In the genomic region with DNA sequence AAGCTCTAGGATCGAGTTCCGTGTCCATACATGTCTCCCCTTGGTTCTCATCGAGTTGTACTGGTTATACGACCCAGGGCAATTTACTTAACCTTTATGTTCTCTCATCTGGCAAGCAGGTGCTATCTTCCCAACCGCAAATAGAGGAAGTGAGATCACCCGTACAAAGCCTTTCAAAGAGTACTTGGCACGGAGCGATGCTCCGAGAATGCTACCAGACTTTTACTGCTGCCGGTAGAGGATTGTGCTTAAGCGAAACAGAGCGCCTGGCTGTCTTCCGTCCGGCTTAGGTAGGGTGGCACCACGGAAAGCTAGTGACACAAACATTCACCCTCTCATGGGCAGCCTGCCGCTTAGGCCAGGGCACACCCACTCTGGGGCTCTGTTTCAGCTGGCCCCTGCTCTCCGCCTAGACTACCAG, we compare ENCODE assay signal across 11 mouse cellular contexts. TPM values are rescaled to one million over a fixed set of nuclear protein-coding genes. Genes with fewer than 3 reads are reported as not detected.
DNase-seq lines count a peak whose midpoint lies in the region; ATAC-seq and TF ChIP-seq lines count a peak whose summit lies in the region.
"Had no signal": no experiment of that assay in that cellular context is flagged by ENCODE, and none has a peak within 500 bp of the region (broad histone marks: within the 10 kb centered on the region; RNA-seq: fewer than 3 reads in every experiment).

No protein-coding gene starts in this region.

- H3K4me1 ChIP-seq in lung, adult 2 months (ENCODE audit: control insufficient read depth, insufficient read depth, low read length) = no peaks in the 10 kb centered on the region
- H3K4me1 ChIP-seq in hindbrain, embryonic 13.5 days (replicated peaks) = no peaks in the 10 kb centered on the region
- H3K4me1 ChIP-seq: heart, embryonic 15.5 days; liver, embryonic 13.5 days had no signal

- H3K36me3 ChIP-seq in hindbrain, embryonic 13.5 days = no peaks in the 10 kb centered on the region
- H3K36me3 ChIP-seq: heart, embryonic 15.5 days; liver, embryonic 13.5 days had no signal

- peak; percentile 28 to 44 for DNase-seq in lung, adult 18-20 months
- DNase-seq in lung, adult 2 months = no peak
- peak; percentile 98 for DNase-seq in fat pad, adult 2 months (ENCODE audit: extremely low read depth, low read depth, low spot score)
- peak; percentile 54 for DNase-seq in thymus, postnatal 4 days
- no peak for DNase-seq in adrenal gland, postnatal 14 days
- no peak for DNase-seq in right cerebral cortex, postnatal 14 days
- DNase-seq: liver, embryonic 13.5 days; midbrain, embryonic 14.5 days had no signal

- no peak overlapping the region for H3K4me3 ChIP-seq in lung, adult 2 months (replicated peaks; ENCODE audit: extremely low read depth, low read depth, low read length)
- H3K4me3 ChIP-seq in hindbrain, embryonic 13.5 days = no peak overlapping the region
- H3K4me3 ChIP-seq: heart, embryonic 15.5 days; liver, embryonic 13.5 days had no signal

- TF ChIP-seq POLR2A in lung, adult 2 months (IDR thresholded peaks at IDR 0.05; ENCODE audit: borderline replicate concordance, extremely low read depth, low read depth, low read length) = no peak

- peak; percentile 80 for ATAC-seq in neutrophil, adult 5-6 weeks (ENCODE audit: extremely low read depth, insufficient number of reproducible peaks, low FRiP score, poor library complexity, severe bottlenecking)
- ATAC-seq in hindbrain, embryonic 13.5 days (ENCODE audit: low FRiP score) = no peak

- WGBS in lung, adult 2 months = 66% methylated on average over 17 of the region's 17 CpGs
- WGBS in hindbrain, embryonic 13.5 days = 90% methylated on average over 17 of the region's 17 CpGs

- no peaks in the 10 kb centered on the region for H3K27me3 ChIP-seq in hindbrain, embryonic 13.5 days
- H3K27me3 ChIP-seq: heart, embryonic 15.5 days; liver, embryonic 13.5 days had no signal

- no peak overlapping the region for H3K27ac ChIP-seq in hindbrain, embryonic 13.5 days
- H3K27ac ChIP-seq: heart, embryonic 15.5 days; liver, embryonic 13.5 days had no signal

- no peaks in the 10 kb centered on the region for H3K9me3 ChIP-seq in hindbrain, embryonic 13.5 days
- H3K9me3 ChIP-seq: heart, embryonic 15.5 days; liver, embryonic 13.5 days had no signal

- H3K4me2 ChIP-seq in hindbrain, embryonic 13.5 days = no peak overlapping the region
- H3K4me2 ChIP-seq: heart, embryonic 15.5 days; liver, embryonic 13.5 days had no signal

- TF ChIP-seq CTCF in lung, adult 2 months (IDR thresholded peaks at IDR 0.05; ENCODE audit: insufficient read depth, low read length) = no peak

- no peak overlapping the region for H3K9ac ChIP-seq in hindbrain, embryonic 13.5 days
- H3K9ac ChIP-seq: heart, embryonic 15.5 days; liver, embryonic 13.5 days had no signal

RNA-seq across cellular contexts. Expression of a gene that starts 57.0 kb away (rescaled TPM):
- polyA plus RNA-seq in lung, adult 2 months (2012; rRNA removed) = 19.1 and 22.2 TPM in 2 replicates
- total RNA-seq in neutrophil, adult 5-6 weeks (2017) = 22.3 and 24.4 TPM in 2 replicates
- 54.7 and 61.2 TPM in 2 replicates for total RNA-seq in adrenal gland, postnatal 14 days (2021)
- 23.5 and 24.1 TPM in 2 replicates for polyA plus RNA-seq in hindbrain, embryonic 13.5 days (2015; fragmentation: Nextera tagmentation; extraction: Ambion mirVana)

Comparison
In these comparisons a context has a peak if more than half of its experiments do, and no peak if none do; other contexts are left out.
1. DNase-seq: peak in lung, adult 18-20 months (2 of 2), fat pad, adult 2 months (single experiment) and thymus, postnatal 4 days (single experiment); none in lung, adult 2 months (single experiment), adrenal gland, postnatal 14 days (single experiment) and right cerebral cortex, postnatal 14 days (single experiment).